Mouse (Mus musculus) cerebellum, adult 11 months (tissue): ENCODE data around the gene Cyp2c68.
"Not testable (repeated sequence)": the region's sequence is repeated elsewhere in the genome, so short reads cannot be mapped to it uniquely, and the experiment has no call there.

Source experiments
- DNase-seq: peaks from one replicate; pipeline ENCODE4 v3.0.0; 2022

Cyp2c68 gene

DNA sequence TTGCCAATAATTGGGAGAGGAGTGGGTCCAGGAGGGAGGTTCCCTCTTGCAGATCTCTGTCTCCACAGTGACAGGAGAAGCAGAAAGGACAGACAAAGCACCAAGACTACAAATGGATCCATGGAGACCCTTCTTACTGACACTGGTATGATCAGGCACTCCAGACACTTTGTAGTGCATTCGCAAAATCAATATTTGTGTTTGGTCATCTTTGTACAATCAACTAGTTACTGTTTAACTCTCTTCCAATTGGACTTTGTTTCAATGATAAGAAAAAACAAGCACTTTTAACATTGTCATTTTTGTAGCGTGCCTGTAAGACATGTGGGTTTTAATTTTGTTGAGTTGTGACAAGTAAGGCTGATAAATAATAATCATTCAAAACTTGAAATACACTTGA, at the start of gene Cyp2c68:
TSS of gene Cyp2c68 (minus strand) at position 135 of the 400 bp plus-strand sequence.
- no peak for DNase-seq

DNA sequence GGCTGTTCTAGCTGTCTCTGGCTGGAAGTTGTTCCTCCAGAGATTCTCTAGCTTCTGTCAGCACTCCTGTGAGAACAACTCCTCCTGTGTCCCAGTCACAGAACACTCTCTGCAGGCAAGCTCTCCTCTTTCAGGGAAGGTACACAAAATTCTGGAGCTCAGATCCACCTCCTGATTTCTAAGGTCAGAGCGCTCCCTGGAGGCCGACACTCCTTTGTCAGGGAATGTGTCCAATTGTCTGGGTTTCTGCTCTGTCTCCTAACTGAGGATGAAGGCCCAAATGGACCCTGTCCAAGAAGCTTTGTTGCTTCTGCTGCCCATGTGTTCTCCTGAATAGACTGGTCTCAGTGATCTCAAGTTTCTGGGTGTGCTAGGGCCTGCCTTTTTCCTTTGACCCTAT, 44.6 kb upstream of the Cyp2c68 start:
- DNase-seq, result not testable (repeated sequence)

GRCm38 (mm10) chr19:39745357-39745756, 4.5 kb upstream of the Cyp2c68 start:
- DNase-seq, result no peak

- not testable (repeated sequence) for DNase-seq
Observed at GRCm38 (mm10) chr19:39744361-39744760, 3.5 kb upstream of the Cyp2c68 start.

- DNase-seq, result not testable (repeated sequence)
Observed at GRCm38 (mm10) chr19:39711116-39711515, 29.7 kb downstream of the Cyp2c68 start.

DNA sequence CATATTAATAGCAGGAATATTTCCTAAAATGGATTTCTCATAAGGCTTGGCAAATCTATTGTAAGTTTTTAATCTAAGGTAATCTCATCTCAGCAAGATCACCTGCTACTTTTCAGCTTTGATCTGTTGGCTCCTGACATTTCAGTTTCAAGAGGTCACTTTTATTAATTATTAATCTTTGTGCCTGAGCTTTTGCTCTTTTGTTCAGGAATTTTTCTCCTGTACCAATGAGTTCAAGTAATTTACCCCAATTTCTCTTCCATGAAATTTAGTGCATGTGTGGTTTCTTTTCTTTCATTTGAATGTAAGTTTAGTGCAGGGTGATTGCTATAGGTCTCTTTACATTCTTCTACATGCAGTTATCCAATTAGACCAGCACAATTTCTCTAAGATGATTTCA, 75.2 kb downstream of the Cyp2c68 start:
- DNase-seq, result not testable (repeated sequence)

- no peak for DNase-seq
Observed at GRCm38 (mm10) chr19:39652381-39652780, 88.5 kb downstream of the Cyp2c68 start.

DNA sequence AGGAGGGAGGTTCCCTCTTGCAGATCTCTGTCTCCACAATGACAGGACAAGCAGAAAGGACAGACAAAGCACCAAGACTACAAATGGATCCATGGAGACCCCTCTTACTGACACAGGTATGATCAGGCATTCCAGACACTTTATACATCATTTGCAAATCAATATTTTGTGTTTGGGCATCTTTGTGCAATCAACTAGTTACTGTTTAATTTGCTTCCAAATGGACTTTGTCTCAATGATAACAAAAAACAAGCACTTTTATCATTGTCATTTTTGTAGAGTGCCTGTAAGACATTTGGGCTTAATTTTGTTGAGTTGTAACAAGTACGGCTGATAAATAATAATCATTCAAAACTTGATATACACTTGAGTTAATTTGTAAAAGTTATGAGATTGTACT, 91.9 kb downstream of the Cyp2c68 start, which contains the start of gene Cyp2c67:
TSS of gene Cyp2c67 (minus strand) at position 114 of the 400 bp plus-strand sequence.
- no peak for DNase-seq

DNA sequence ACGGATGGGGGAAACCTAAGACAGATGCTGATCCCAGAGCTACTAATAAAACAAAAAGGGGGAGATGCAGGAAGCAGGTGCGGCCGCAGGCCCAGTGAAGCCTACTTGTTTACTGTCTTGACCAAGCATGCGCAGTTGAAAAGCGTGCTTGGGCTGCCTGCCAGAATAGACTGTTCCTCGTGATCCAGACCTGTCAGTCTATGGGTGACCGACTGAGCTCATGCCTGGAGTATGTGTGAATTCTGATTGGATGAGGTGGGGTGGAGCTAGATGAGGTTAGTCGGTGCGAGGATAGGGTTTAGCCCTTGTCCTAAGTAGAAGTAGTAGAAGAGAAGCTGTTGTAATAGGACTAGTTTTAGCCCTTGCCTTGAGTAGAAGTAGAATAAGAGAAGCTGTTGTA, 93.3 kb downstream of the Cyp2c68 start:
- DNase-seq, result no peak

GRCm38 (mm10) chr19:39644551-39644950, 96.3 kb downstream of the Cyp2c68 start:
- DNase-seq, result not testable (repeated sequence)
